10 mouse cellular contexts compared by ENCODE assay signal in genomic region chr13:96407040-96407439, GRCm38 (mm10). TPM values are rescaled to one million over a fixed set of nuclear protein-coding genes. Genes with fewer than 3 reads are reported as not detected.
DNase-seq lines count a peak whose midpoint lies in the region; ATAC-seq and TF ChIP-seq lines count a peak whose summit lies in the region.
"Had no signal": no experiment of that assay in that cellular context is flagged by ENCODE, and none has a peak within 500 bp of the region (broad histone marks: within the 10 kb centered on the region; RNA-seq: fewer than 3 reads in every experiment).

No protein-coding gene starts in this region.

- H3K4me2 ChIP-seq in forebrain, embryonic 13.5 days, result no peak overlapping the region
- H3K4me2 ChIP-seq in kidney, postnatal 0 days (ENCODE audit: low read length), result no peak overlapping the region
- H3K4me2 ChIP-seq: heart, embryonic 15.5 days had no signal

- no peak overlapping the region for H3K9ac ChIP-seq in forebrain, embryonic 13.5 days
- H3K9ac ChIP-seq in kidney, postnatal 0 days (ENCODE audit: low read depth, low read length), result no peak overlapping the region
- H3K9ac ChIP-seq: heart, embryonic 15.5 days had no signal

- TF ChIP-seq CTCF in embryonic fibroblast, embryonic 13.5 days (IDR thresholded peaks at IDR 0.05; ENCODE audit: borderline replicate concordance, insufficient read depth, low read length), result peak; percentile 86
- TF ChIP-seq CTCF in kidney, postnatal 0 days (IDR thresholded peaks at IDR 0.05; ENCODE audit: low read depth), result peak; percentile 85

- no peak overlapping the region for H3K27ac ChIP-seq in forebrain, embryonic 13.5 days
- no peak overlapping the region for H3K27ac ChIP-seq in forebrain, embryonic 10.5 days
- no peak overlapping the region for H3K27ac ChIP-seq in embryonic fibroblast, embryonic 13.5 days (ENCODE audit: insufficient read depth, low read length)
- H3K27ac ChIP-seq in kidney, postnatal 0 days, result no peak overlapping the region
- H3K27ac ChIP-seq: heart, embryonic 15.5 days had no signal

- no peaks in the 10 kb centered on the region for H3K9me3 ChIP-seq in forebrain, embryonic 13.5 days (replicated peaks)
- no peaks in the 10 kb centered on the region for H3K9me3 ChIP-seq in forebrain, embryonic 10.5 days
- no peaks in the 10 kb centered on the region for H3K9me3 ChIP-seq in kidney, postnatal 0 days (replicated peaks; ENCODE audit: low read length)
- H3K9me3 ChIP-seq: heart, embryonic 15.5 days had no signal

- 0 out of 2 replicates have a peak, but pooled peaks cover 5% of the 10 kb centered on the region for H3K4me1 ChIP-seq in forebrain, embryonic 13.5 days
- no peaks in the 10 kb centered on the region for H3K4me1 ChIP-seq in forebrain, embryonic 10.5 days
- no peaks in the 10 kb centered on the region for H3K4me1 ChIP-seq in embryonic fibroblast, embryonic 13.5 days (ENCODE audit: control insufficient read depth, insufficient read depth, low read length)
- H3K4me1 ChIP-seq in kidney, postnatal 0 days (replicated peaks; ENCODE audit: insufficient read depth, low read length), result no peaks in the 10 kb centered on the region
- H3K4me1 ChIP-seq: heart, embryonic 15.5 days had no signal

- H3K36me3 ChIP-seq in forebrain, embryonic 13.5 days (ENCODE audit: poor library complexity, severe bottlenecking), result peaks cover 73% of the 10 kb centered on the region
- peaks cover 89% of the 10 kb centered on the region for H3K36me3 ChIP-seq in forebrain, embryonic 10.5 days (replicated peaks)
- H3K36me3 ChIP-seq in kidney, postnatal 0 days (ENCODE audit: insufficient read depth, low read length), result peaks cover 37% of the 10 kb centered on the region

- no peak for TF ChIP-seq POLR2A in embryonic fibroblast, embryonic 13.5 days (IDR thresholded peaks at IDR 0.05; ENCODE audit: low read depth, low read length)

- DNase-seq in forebrain, embryonic 10.5 days (ENCODE audit: extremely low spot score, low spot score), result no peak
- DNase-seq in right cerebral cortex, postnatal 10 days (ENCODE audit: low spot score in 2 of 2), result peak; percentile 59 to 67
- no peak for DNase-seq in right cerebral cortex, postnatal 14 days
- DNase-seq in kidney, postnatal 0 days (ENCODE audit: low spot score), result peak; percentile 70
- DNase-seq in mesoderm, embryonic 11.5 days (ENCODE audit: low read depth, low spot score), result peak; percentile 25

- 56% methylated on average over 4 of the region's 4 CpGs for WGBS in forebrain, embryonic 13.5 days
- 75% methylated on average over 4 of the region's 4 CpGs for WGBS in forebrain, embryonic 10.5 days
- 68% methylated on average over 4 of the region's 4 CpGs for whole genome bisulfite sequencing in kidney, postnatal 0 days

- no peaks in the 10 kb centered on the region for H3K27me3 ChIP-seq in forebrain, embryonic 13.5 days
- H3K27me3 ChIP-seq in forebrain, embryonic 10.5 days (ENCODE audit: poor library complexity, severe bottlenecking), result no peaks in the 10 kb centered on the region
- H3K27me3 ChIP-seq in kidney, postnatal 0 days (ENCODE audit: insufficient read depth, low read length), result no peaks in the 10 kb centered on the region
- H3K27me3 ChIP-seq: heart, embryonic 15.5 days had no signal

- no peak overlapping the region for H3K4me3 ChIP-seq in forebrain, embryonic 13.5 days
- no peak overlapping the region for H3K4me3 ChIP-seq in forebrain, embryonic 10.5 days
- H3K4me3 ChIP-seq in embryonic fibroblast, embryonic 13.5 days (ENCODE audit: insufficient read depth, low read length), result no peak overlapping the region
- no peak overlapping the region for H3K4me3 ChIP-seq in kidney, postnatal 0 days (replicated peaks; ENCODE audit: low read depth, low read length)
- H3K4me3 ChIP-seq: heart, embryonic 15.5 days; myocyte had no signal

- ATAC-seq in forebrain, embryonic 13.5 days, result peak; percentile 86
- ATAC-seq in kidney, postnatal 0 days (replicated peaks; ENCODE audit: low FRiP score, low read depth), result no peak; the same call in 1 of the 2 replicates
- ATAC-seq in monocyte, adult 5-6 weeks (replicated peaks; ENCODE audit: insufficient number of reproducible peaks, low FRiP score, low TSS enrichment, poor library complexity, severe bottlenecking), result no peak

RNA-seq across cellular contexts. Expression of gene Poc5, which starts 18.9 kb away (rescaled TPM):
- 26.7 and 28.5 TPM in 2 replicates for polyA plus RNA-seq in forebrain, embryonic 13.5 days (2015; fragmentation: Nextera tagmentation; extraction: Ambion mirVana)
- polyA plus RNA-seq in forebrain, embryonic 10.5 days (2016; fragmentation: Nextera tagmentation; extraction: Ambion mirVana), result 19.4 and 19.6 TPM in 2 replicates
- polyA plus RNA-seq in embryonic fibroblast, embryonic 13.5 days (2011; ENCODE audit: insufficient read length, low read depth, missing spikeins), result 15.4 and 16.3 TPM in 2 replicates
- polyA plus RNA-seq in kidney, postnatal 0 days (2015; fragmentation: Nextera tagmentation; extraction: Ambion mirVana), result 10.6 and 11.5 TPM in 2 replicates
- 8.9 to 26.0 TPM (median 24.2 TPM) in 3 replicates for total RNA-seq in monocyte, adult 5-6 weeks (2017)

Comparison
In these comparisons a context has a peak if more than half of its experiments do, and no peak if none do; other contexts are left out.
1. DNase-seq: peak in right cerebral cortex, postnatal 10 days (2 of 2), kidney, postnatal 0 days (single experiment) and mesoderm, embryonic 11.5 days (single experiment); none in forebrain, embryonic 10.5 days (single experiment) and right cerebral cortex, postnatal 14 days (single experiment).